Mouse (Mus musculus) kidney, postnatal 36 days (tissue): Measurements from ENCODE around the gene Setd3.

Experiments
- DNase-seq, 2 experiments: peaks; one replicate each; pipeline ENCODE4 v3.0.0; 2021 to 2022; ENCODE audit warnings: mixed read lengths in 2 of 2

Gene Setd3

GRCm38 (mm10) chr12:108200094-108200493, 21.0 kb upstream of the Setd3 start:
- no peak for DNase-seq

- no peak for DNase-seq
Measured at GRCm38 (mm10) chr12:108198447-108198846, 19.3 kb upstream of the Setd3 start.

GRCm38 (mm10) chr12:108195761-108196160, 16.6 kb upstream of the Setd3 start:
- DNase-seq, result no peak

GRCm38 (mm10) chr12:108193878-108194277, 14.8 kb upstream of the Setd3 start:
- peak in 1 of 2 experiments; percentile 24 for DNase-seq

- no peak for DNase-seq
Measured at GRCm38 (mm10) chr12:108187541-108188091, 8.5 kb upstream of the Setd3 start.

- no peak for DNase-seq
Measured at GRCm38 (mm10) chr12:108181716-108182115, 2.6 kb upstream of the Setd3 start.

- DNase-seq, result peak; percentile 100
Measured at GRCm38 (mm10) chr12:108179321-108180266, 480 bp upstream of the Setd3 start, which contains the start of gene Ccnk. Gene Ccnk (plus strand): TSS chr12:108179579.

GRCm38 (mm10) chr12:108178331-108179245, 526 bp downstream of the Setd3 start:
- DNase-seq, result peak; percentile 29 to 61

GRCm38 (mm10) chr12:108176366-108176765, 2.7 kb downstream of the Setd3 start:
- peak in 1 of 2 experiments; percentile 21 for DNase-seq

GRCm38 (mm10) chr12:108174606-108175505, 4.3 kb downstream of the Setd3 start:
- peak; percentile 29 to 55 for DNase-seq

GRCm38 (mm10) chr12:108172639-108173038, 6.5 kb downstream of the Setd3 start:
- no peak for DNase-seq

GRCm38 (mm10) chr12:108171336-108171735, 7.8 kb downstream of the Setd3 start:
- peak in 1 of 2 experiments; percentile 27 for DNase-seq

- DNase-seq, result no peak
Measured at GRCm38 (mm10) chr12:108170467-108170866, 8.6 kb downstream of the Setd3 start.

- DNase-seq, result no peak
Measured at GRCm38 (mm10) chr12:108168909-108169308, 10.2 kb downstream of the Setd3 start.

GRCm38 (mm10) chr12:108163706-108164105, 15.4 kb downstream of the Setd3 start:
- DNase-seq, result no peak

GRCm38 (mm10) chr12:108162036-108162435, 17.1 kb downstream of the Setd3 start:
- DNase-seq, result peak in 1 of 2 experiments; percentile 54

- DNase-seq, result no peak
Measured at GRCm38 (mm10) chr12:108159863-108160262, 19.3 kb downstream of the Setd3 start.

GRCm38 (mm10) chr12:108152743-108153142, 26.4 kb downstream of the Setd3 start:
- peak in 1 of 2 experiments; percentile 39 for DNase-seq

- DNase-seq, result no peak
Measured at GRCm38 (mm10) chr12:108149764-108150163, 29.4 kb downstream of the Setd3 start.

GRCm38 (mm10) chr12:108145198-108145597, 33.9 kb downstream of the Setd3 start:
- DNase-seq, result no peak

GRCm38 (mm10) chr12:108143624-108144498, 35.3 kb downstream of the Setd3 start:
- DNase-seq, result peak; percentile 53 to 71
